Mouse (Mus musculus) CH12.LX (cell line): Measurements from ENCODE around the gene Map2.

Source experiments
- CHD2 ChIP-seq: IDR thresholded peaks from 2 replicates; pipeline ENCODE4 v1.6.1; 2011; ENCODE audit warnings: low read length, improper control_type of control experiment
- CTCF ChIP-seq, 2 experiments: IDR thresholded peaks in 1 of 2; conservative IDR thresholded peaks in 1 of 2; 2 replicates each; pipeline ENCODE4 v1.5.1; 2011 to 2012; ENCODE audit warnings: low read depth in 2 of 2, low read length in 2 of 2, improper control_type of control experiment in 1 of 2, inconsistent platforms in 1 of 2, mild to moderate bottlenecking in 1 of 2, moderate library complexity in 1 of 2
- GABPA ChIP-seq: IDR thresholded peaks from 2 replicates; pipeline ENCODE4 v1.6.1; 2012; ENCODE audit warnings: low read depth, low read length, improper control_type of control experiment, inconsistent platforms; ENCODE audit not compliant: insufficient replicate concordance
- KAT2A ChIP-seq: IDR thresholded peaks from 2 replicates; pipeline ENCODE4 v1.6.1; 2012; ENCODE audit warnings: low read length, improper control_type of control experiment, inconsistent platforms; ENCODE audit not compliant: insufficient replicate concordance
- MAX ChIP-seq: IDR thresholded peaks from 2 replicates; pipeline ENCODE4 v1.6.1; 2011; ENCODE audit warnings: low read length, improper control_type of control experiment
- MXI1 ChIP-seq: IDR thresholded peaks from 2 replicates; pipeline ENCODE4 v1.6.1; 2011; ENCODE audit warnings: mild to moderate bottlenecking, low read depth, low read length, improper control_type of control experiment
- POLR2A ChIP-seq: IDR thresholded peaks from 2 replicates; pipeline ENCODE4 v1.6.1; 2011; ENCODE audit warnings: low read depth, mild to moderate bottlenecking, improper control_type of control experiment, low read length
- POLR2AphosphoS2 ChIP-seq: IDR thresholded peaks from 2 replicates; pipeline ENCODE4 v1.6.1; 2011; ENCODE audit warnings: low read depth, low read length, improper control_type of control experiment
- SIN3A ChIP-seq: IDR thresholded peaks from 2 replicates; pipeline ENCODE4 v1.6.1; 2012; ENCODE audit warnings: low read length, improper control_type of control experiment, inconsistent platforms
- USF1 ChIP-seq: IDR thresholded peaks from 2 replicates; pipeline ENCODE4 v1.6.1; 2014; ENCODE audit warnings: low read depth, mild to moderate bottlenecking, inconsistent platforms, low read length, improper control_type of control experiment
- ZC3H11A ChIP-seq: IDR thresholded peaks from 2 replicates; pipeline ENCODE4 v1.6.1; 2012; ENCODE audit warnings: low read depth, mild to moderate bottlenecking, inconsistent platforms, low read length, improper control_type of control experiment

DNA sequence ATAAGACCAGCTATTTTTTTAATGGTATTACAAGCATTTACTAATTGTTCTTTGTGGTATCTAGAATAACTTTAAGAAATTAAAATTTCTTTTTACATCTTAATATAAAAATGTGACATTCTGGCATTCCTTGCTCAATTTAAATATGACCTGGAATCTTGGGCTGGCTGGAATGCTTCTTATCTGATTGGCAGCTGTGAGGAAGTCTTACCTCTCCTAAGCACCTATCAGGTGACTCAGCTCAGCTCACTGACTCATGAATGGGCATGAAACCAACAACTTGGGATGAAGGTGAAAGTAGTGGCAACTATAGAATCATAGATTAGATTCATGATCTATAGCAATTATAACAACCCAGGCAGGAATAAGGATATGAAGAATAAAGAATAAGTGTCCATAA lies 42.1 kb upstream of the Map2 start:
- TF ChIP-seq SIN3A (no peak), POLR2AphosphoS2 (no peak), USF1 (no peak), POLR2A (no peak), MXI1 (no peak), CHD2 (no peak), GABPA (no peak), CTCF (conservative IDR thresholded peaks at IDR 0.05 in 1 of 2, IDR thresholded peaks at IDR 0.05 in 1 of 2; ENCODE audit: low read depth in 2 of 2, low read length in 2 of 2) (no peak), KAT2A (no peak), ZC3H11A (no peak), MAX (no peak)
